Comparison of ENCODE assay signal across 21 mouse cellular contexts in genomic region chr4:101283938-101284337, GRCm38 (mm10). TPM values are rescaled to one million over a fixed set of nuclear protein-coding genes. Genes with fewer than 3 reads are reported as not detected.
A peak's percentile ranks its signal among the peaks of the same experiment; 100 is the strongest.
DNase-seq lines count a peak whose midpoint lies in the region; ATAC-seq and TF ChIP-seq lines count a peak whose summit lies in the region.
"Had no signal": no experiment of that assay in that cellular context is flagged by ENCODE, and none has a peak within 500 bp of the region (broad histone marks: within the 10 kb centered on the region; RNA-seq: fewer than 3 reads in every experiment).

No protein-coding gene starts in this region.

- H3K79me2 ChIP-seq in macrophage (ENCODE audit: inconsistent target), result no peaks in the 10 kb centered on the region

- ATAC-seq in heart, postnatal 0 days (ENCODE audit: insufficient read depth, low read depth), result peak; percentile 36; the same call in 1 of the 2 replicates
- ATAC-seq in CD4-positive, CD25-positive, alpha-beta regulatory T cell, adult 4 months, result peak; percentile 64

- DNase-seq in gastrocnemius, adult 18-20 months (ENCODE audit: low spot score), result peak; percentile 58
- no peak for DNase-seq in gastrocnemius, postnatal 10 days
- no peak for DNase-seq in heart, postnatal 0 days (ENCODE audit: low spot score)
- DNase-seq in heart, embryonic 10.5 days (ENCODE audit: low spot score), result no peak
- no peak for DNase-seq in right cerebral cortex, postnatal 25 days
- DNase-seq in kidney, postnatal 25 days, result no peak
- DNase-seq: adrenal gland, adult 8-10 months; cerebellum, adult 9-10 months; embryo, embryonic 11 days; heart, postnatal 4 days; kidney, adult 8-10 months; kidney, postnatal 4 days; layer of hippocampus, postnatal 36 days; retina, postnatal 1 day; thymus, postnatal 4 days had no signal

- H3K4me3 ChIP-seq in heart, postnatal 0 days (ENCODE audit: low read depth, low read length), result no peak overlapping the region
- no peak overlapping the region for H3K4me3 ChIP-seq in heart, embryonic 10.5 days
- no peak overlapping the region for H3K4me3 ChIP-seq in macrophage (ENCODE audit: inconsistent target)
- H3K4me3 ChIP-seq: forebrain, embryonic 12.5 days; limb, embryonic 13.5 days; liver, embryonic 15.5 days had no signal

- H3K4me1 ChIP-seq in heart, postnatal 0 days (ENCODE audit: control insufficient read depth, insufficient read depth), result peaks cover 6% of the 10 kb centered on the region; the same call in 1 of the 2 replicates
- H3K4me1 ChIP-seq in heart, embryonic 10.5 days, result peaks cover 13% of the 10 kb centered on the region

- H3K36me3 ChIP-seq in heart, postnatal 0 days (replicated peaks; ENCODE audit: control insufficient read depth, insufficient read depth, low read length), result no peaks in the 10 kb centered on the region
- no peaks in the 10 kb centered on the region for H3K36me3 ChIP-seq in heart, embryonic 10.5 days
- H3K36me3 ChIP-seq in macrophage (ENCODE audit: inconsistent target), result no peaks in the 10 kb centered on the region
- H3K36me3 ChIP-seq: forebrain, embryonic 12.5 days; limb, embryonic 13.5 days; liver, embryonic 15.5 days had no signal

- H3K9ac ChIP-seq in heart, postnatal 0 days (replicated peaks; ENCODE audit: low read depth, low read length), result no peak overlapping the region
- H3K9ac ChIP-seq: forebrain, embryonic 12.5 days; limb, embryonic 13.5 days; liver, embryonic 15.5 days had no signal

- H3K27ac ChIP-seq in heart, postnatal 0 days (ENCODE audit: low read depth), result no peak overlapping the region
- no peak overlapping the region for H3K27ac ChIP-seq in heart, embryonic 10.5 days
- peak overlapping the region; percentile 33 for H3K27ac ChIP-seq in macrophage
- H3K27ac ChIP-seq: forebrain, embryonic 12.5 days; limb, embryonic 13.5 days; liver, embryonic 15.5 days; stomach, postnatal 0 days had no signal

- TF ChIP-seq EP300 in heart, postnatal 0 days (IDR thresholded peaks at IDR 0.05; ENCODE audit: low read depth), result no peak

- H3K4me2 ChIP-seq in heart, postnatal 0 days (ENCODE audit: low read depth, low read length), result no peak overlapping the region
- H3K4me2 ChIP-seq: forebrain, embryonic 12.5 days; limb, embryonic 13.5 days; liver, embryonic 15.5 days had no signal

- TF ChIP-seq CTCF in heart, postnatal 0 days (IDR thresholded peaks at IDR 0.05; ENCODE audit: low read depth), result no peak

- no peaks in the 10 kb centered on the region for H3K27me3 ChIP-seq in heart, postnatal 0 days (ENCODE audit: control insufficient read depth, insufficient read depth, low read length)
- no peaks in the 10 kb centered on the region for H3K27me3 ChIP-seq in heart, embryonic 10.5 days (ENCODE audit: insufficient read depth, poor library complexity, severe bottlenecking)
- H3K27me3 ChIP-seq: liver, embryonic 15.5 days had no signal

- 34% methylated on average over 4 of the region's 4 CpGs for WGBS in heart, postnatal 0 days
- 51% methylated on average over 4 of the region's 4 CpGs for WGBS in heart, embryonic 10.5 days
- WGBS in macrophage (ENCODE audit: missing documents), result 34% methylated on average over 4 of the region's 4 CpGs

- H3K9me3 ChIP-seq in heart, postnatal 0 days (replicated peaks; ENCODE audit: control insufficient read depth, low read length), result no peaks in the 10 kb centered on the region
- H3K9me3 ChIP-seq in heart, embryonic 10.5 days, result no peaks in the 10 kb centered on the region
- H3K9me3 ChIP-seq: forebrain, embryonic 12.5 days; limb, embryonic 13.5 days; liver, embryonic 15.5 days had no signal

RNA-seq across cellular contexts. Expression of gene Jak1, which starts 18.9 kb away (rescaled TPM):
- total RNA-seq in gastrocnemius, adult 18-20 months (2021), result 100 to 1,000 TPM in 1 of 2 experiments, 10 to 100 TPM in 1; 96.1 to 106 TPM
- total RNA-seq in gastrocnemius, postnatal 10 days (2021), result 100 to 1,000 TPM; 110 to 129 TPM
- 37.4 and 44.2 TPM in 2 replicates for total RNA-seq in heart, postnatal 0 days (2014; rRNA removed; ENCODE audit: low replicate concordance)
- polyA plus RNA-seq in heart, postnatal 0 days (2015; fragmentation: Nextera tagmentation; extraction: Ambion mirVana), result 55.1 and 63.4 TPM in 2 replicates
- 55.9 and 61.4 TPM in 2 replicates for polyA plus RNA-seq in heart, embryonic 10.5 days (2016; fragmentation: Nextera tagmentation; extraction: Ambion mirVana)
- polyA plus RNA-seq in CD4-positive, CD25-positive, alpha-beta regulatory T cell, adult 4 months (2017; shearing (Covaris generic)), result 100 to 1,000 TPM; 369 to 445 TPM
- 100 to 1,000 TPM; 114 to 380 (median 155) TPM for total RNA-seq in macrophage (2018; cell fraction: chromatin; rRNA removed)
- 100 to 1,000 TPM; 105 to 202 (median 138) TPM for total RNA-seq in macrophage (2018; cell fraction: cytosol; rRNA removed)
- 100 to 1,000 TPM; 109 to 435 (median 150) TPM for total RNA-seq in macrophage (2018; cell fraction: nucleus; rRNA removed)
- 98.9 to 118 TPM (median 106 TPM) in 3 replicates for polyA plus RNA-seq in macrophage (2018)
